Mouse (Mus musculus): Measurements from ENCODE around the gene Larp6. TPM values are rescaled to one million over a fixed set of nuclear protein-coding genes. Genes with fewer than 3 reads are reported as not detected.

Gene Larp6
- 0.16 and 0.62 TPM in 2 replicates for total RNA-seq (2012; rRNA removed)

- no peaks in the 10 kb centered on the region for H3K9me3 ChIP-seq (ENCODE audit: control insufficient read depth, insufficient read depth, low read depth, low read length)
- H3K27ac ChIP-seq (ENCODE audit: insufficient read depth, low read depth, low read length, poor library complexity, severe bottlenecking) = no peak within 1 kb of the TSS
- H3K4me3 ChIP-seq (ENCODE audit: insufficient read depth in 1 of 2, low read depth in 1 of 2, low read length in 2 of 2, poor library complexity in 1 of 2, severe bottlenecking in 1 of 2) = peak within 1 kb of the TSS; percentile 65 to 73
- in situ Hi-C loops (cut with MboI; ENCODE audit: low sequenced_read_pairs in 2 of 2, unreplicated experiment in 2 of 2) = no loop called here
- no peaks in the 10 kb centered on the region for H3K36me3 ChIP-seq (ENCODE audit: control insufficient read depth, insufficient read depth, low read length, poor library complexity, severe bottlenecking)
- H3K9ac ChIP-seq (ENCODE audit: insufficient read depth, low read depth, low read length, poor library complexity, severe bottlenecking) = peak within 1 kb of the TSS; percentile 69
- H3K4me1 ChIP-seq (ENCODE audit: control insufficient read depth in 2 of 2, insufficient read depth in 2 of 2, low read length in 2 of 2, poor library complexity in 1 of 2) = no peaks in the 10 kb centered on the region
- no peak for TF ChIP-seq ZC3H11A (IDR thresholded peaks at IDR 0.05; ENCODE audit: borderline replicate concordance, low read depth, low read length)
- TF ChIP-seq MAFK (IDR thresholded peaks at IDR 0.05; ENCODE audit: insufficient read depth, low read depth, low read length) = no peak
- TF ChIP-seq HCFC1 (IDR thresholded peaks at IDR 0.05; ENCODE audit: borderline replicate concordance, insufficient read depth, low read length) = no peak
- TF ChIP-seq CHD2 (IDR thresholded peaks at IDR 0.05; ENCODE audit: low read depth, low read length) = no peak
- TF ChIP-seq ZNF384 (IDR thresholded peaks at IDR 0.05; ENCODE audit: low read depth, low read length) = no peak
- DNase-seq (ENCODE audit: low read depth, low spot score) = peak; percentile 27
These were observed at the start of gene Larp6 for GRCm38 (mm10) chr9:60712771-60713541. Gene Larp6, plus strand, starts transcription at chr9:60712989.

GRCm38 (mm10) chr9:60664385-60664784 is 48.4 kb upstream of the Larp6 start:
- H3K36me3 ChIP-seq (ENCODE audit: control insufficient read depth, insufficient read depth, low read length, poor library complexity, severe bottlenecking) = no peaks in the 10 kb centered on the region
- no peak for TF ChIP-seq ZC3H11A (IDR thresholded peaks at IDR 0.05; ENCODE audit: borderline replicate concordance, low read depth, low read length)
- TF ChIP-seq HCFC1 (IDR thresholded peaks at IDR 0.05; ENCODE audit: borderline replicate concordance, insufficient read depth, low read length) = no peak
- TF ChIP-seq ZNF384 (IDR thresholded peaks at IDR 0.05; ENCODE audit: low read depth, low read length) = no peak
- no peak for TF ChIP-seq CHD2 (IDR thresholded peaks at IDR 0.05; ENCODE audit: low read depth, low read length)
- TF ChIP-seq MAFK (IDR thresholded peaks at IDR 0.05; ENCODE audit: insufficient read depth, low read depth, low read length) = no peak
- in situ Hi-C loops (cut with MboI; ENCODE audit: low sequenced_read_pairs in 2 of 2, unreplicated experiment in 2 of 2) = no loop called here
- no peaks in the 10 kb centered on the region for H3K9me3 ChIP-seq (ENCODE audit: control insufficient read depth, insufficient read depth, low read depth, low read length)
- DNase-seq (ENCODE audit: low read depth, low spot score) = no peak
- no peak overlapping the region for H3K27ac ChIP-seq (ENCODE audit: insufficient read depth, low read depth, low read length, poor library complexity, severe bottlenecking)
- no peak overlapping the region for H3K4me3 ChIP-seq (ENCODE audit: insufficient read depth in 1 of 2, low read depth in 1 of 2, low read length in 2 of 2, poor library complexity in 1 of 2, severe bottlenecking in 1 of 2)
- H3K9ac ChIP-seq (ENCODE audit: insufficient read depth, low read depth, low read length, poor library complexity, severe bottlenecking) = no peak overlapping the region
- no peaks in the 10 kb centered on the region for H3K4me1 ChIP-seq (ENCODE audit: control insufficient read depth in 2 of 2, insufficient read depth in 2 of 2, low read length in 2 of 2, poor library complexity in 1 of 2)

DNA sequence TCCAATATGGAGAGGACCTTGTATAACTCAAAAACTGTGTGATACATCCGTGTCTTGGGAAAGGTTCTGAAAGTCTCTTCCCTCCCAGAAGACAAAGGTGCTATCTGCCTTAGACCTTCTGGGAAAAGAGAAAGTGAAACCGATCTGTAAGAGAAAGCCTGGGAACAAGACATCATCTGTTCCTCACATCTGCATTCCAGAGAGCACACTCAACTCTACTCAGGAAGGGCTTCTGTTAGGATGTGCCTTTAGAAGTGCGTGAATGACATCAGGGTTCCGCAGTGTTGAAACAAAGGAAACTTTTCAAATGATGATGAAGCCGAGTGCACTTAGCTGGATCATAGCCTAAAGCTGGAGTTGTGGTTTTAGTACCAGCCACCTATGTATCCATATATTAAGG is 47.9 kb upstream of the Larp6 start:
- no peaks in the 10 kb centered on the region for H3K9me3 ChIP-seq (ENCODE audit: control insufficient read depth, insufficient read depth, low read depth, low read length)
- no peaks in the 10 kb centered on the region for H3K4me1 ChIP-seq (ENCODE audit: control insufficient read depth in 2 of 2, insufficient read depth in 2 of 2, low read length in 2 of 2, poor library complexity in 1 of 2)
- H3K27ac ChIP-seq (ENCODE audit: insufficient read depth, low read depth, low read length, poor library complexity, severe bottlenecking) = no peak overlapping the region
- in situ Hi-C loops (cut with MboI; ENCODE audit: low sequenced_read_pairs in 2 of 2, unreplicated experiment in 2 of 2) = no loop called here
- H3K36me3 ChIP-seq (ENCODE audit: control insufficient read depth, insufficient read depth, low read length, poor library complexity, severe bottlenecking) = no peaks in the 10 kb centered on the region
- H3K9ac ChIP-seq (ENCODE audit: insufficient read depth, low read depth, low read length, poor library complexity, severe bottlenecking) = no peak overlapping the region
- DNase-seq (ENCODE audit: low read depth, low spot score) = no peak
- H3K4me3 ChIP-seq (ENCODE audit: insufficient read depth in 1 of 2, low read depth in 1 of 2, low read length in 2 of 2, poor library complexity in 1 of 2, severe bottlenecking in 1 of 2) = no peak overlapping the region
- TF ChIP-seq MAFK (IDR thresholded peaks at IDR 0.05; ENCODE audit: insufficient read depth, low read depth, low read length) (no peak), CHD2 (IDR thresholded peaks at IDR 0.05; ENCODE audit: low read depth, low read length) (no peak), HCFC1 (IDR thresholded peaks at IDR 0.05; ENCODE audit: borderline replicate concordance, insufficient read depth, low read length) (no peak), ZC3H11A (IDR thresholded peaks at IDR 0.05; ENCODE audit: borderline replicate concordance, low read depth, low read length) (no peak), ZNF384 (IDR thresholded peaks at IDR 0.05; ENCODE audit: low read depth, low read length) (no peak)

GRCm38 (mm10) chr9:60665535-60665934 is 47.3 kb upstream of the Larp6 start:
- DNase-seq (ENCODE audit: low read depth, low spot score) = no peak
- in situ Hi-C loops (cut with MboI; ENCODE audit: low sequenced_read_pairs in 2 of 2, unreplicated experiment in 2 of 2) = no loop called here
- H3K4me1 ChIP-seq (ENCODE audit: control insufficient read depth in 2 of 2, insufficient read depth in 2 of 2, low read length in 2 of 2, poor library complexity in 1 of 2) = no peaks in the 10 kb centered on the region
- H3K4me3 ChIP-seq (ENCODE audit: insufficient read depth in 1 of 2, low read depth in 1 of 2, low read length in 2 of 2, poor library complexity in 1 of 2, severe bottlenecking in 1 of 2) = no peak overlapping the region
- peak; percentile 83 for TF ChIP-seq CHD2 (IDR thresholded peaks at IDR 0.05; ENCODE audit: low read depth, low read length)
- TF ChIP-seq MAFK (IDR thresholded peaks at IDR 0.05; ENCODE audit: insufficient read depth, low read depth, low read length) = no peak
- H3K9me3 ChIP-seq (ENCODE audit: control insufficient read depth, insufficient read depth, low read depth, low read length) = no peaks in the 10 kb centered on the region
- no peaks in the 10 kb centered on the region for H3K36me3 ChIP-seq (ENCODE audit: control insufficient read depth, insufficient read depth, low read length, poor library complexity, severe bottlenecking)
- no peak overlapping the region for H3K9ac ChIP-seq (ENCODE audit: insufficient read depth, low read depth, low read length, poor library complexity, severe bottlenecking)
- H3K27ac ChIP-seq (ENCODE audit: insufficient read depth, low read depth, low read length, poor library complexity, severe bottlenecking) = no peak overlapping the region

Data from ES-E14 (cell line).